Mouse (Mus musculus): ENCODE data around the gene Ddr2. TPM values are rescaled to one million over a fixed set of nuclear protein-coding genes. Genes with fewer than 3 reads are reported as not detected.

The Ddr2 gene
- total and polyA plus RNA-seq, 2 experiments from 2014 or later = 8.2 to 9.7 TPM

DNA sequence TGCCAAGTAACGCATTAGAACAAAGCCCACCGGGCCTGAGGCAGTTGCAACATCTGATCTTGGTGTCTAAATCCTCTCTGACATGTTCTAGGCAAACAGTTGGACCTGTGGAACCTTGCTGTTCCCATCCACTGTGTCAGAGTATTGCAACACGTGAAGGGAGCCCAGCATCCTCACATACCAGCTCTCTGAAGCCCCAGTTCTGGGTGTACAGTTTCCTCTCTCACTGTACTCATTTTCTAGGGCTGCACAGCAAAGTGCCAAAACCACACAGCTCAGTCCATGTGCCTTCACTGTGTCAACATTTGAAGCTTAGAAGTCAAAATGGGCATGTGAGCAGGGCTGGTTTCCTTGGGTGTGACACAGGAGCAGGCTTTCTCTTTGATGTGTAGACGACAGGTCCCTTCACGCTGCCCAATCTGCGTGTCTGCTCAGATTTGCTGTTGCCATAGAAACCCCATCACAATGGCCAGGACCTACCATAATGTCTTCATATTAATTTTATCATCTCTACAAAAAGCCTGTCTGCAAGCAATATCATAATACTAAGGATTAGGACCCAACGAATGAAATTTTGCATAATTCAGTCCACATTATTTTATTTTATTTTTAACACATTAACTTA is 178.3 kb downstream of the Ddr2 start:
- Histone ChIP-seq H3K4me1 (ENCODE audit: insufficient read depth) (peaks cover 12% of the 10 kb centered on the region), H3K9me3 (ENCODE audit: low read length) (no peaks in the 10 kb centered on the region), H3K9ac (no peak overlapping the region), H3K4me3 (ENCODE audit: low read depth, low read length) (no peak overlapping the region), H3K4me2 (ENCODE audit: low read depth) (no peak overlapping the region), H3K27ac (ENCODE audit: low read depth, low read length) (peak overlapping the region; percentile 59), H3K27me3 (ENCODE audit: insufficient read depth, low read length) (no peaks in the 10 kb centered on the region), H3K36me3 (ENCODE audit: insufficient read depth) (no peaks in the 10 kb centered on the region)
- peak; percentile 48 for DNase-seq
- TF ChIP-seq CTCF (IDR thresholded peaks at IDR 0.05; ENCODE audit: low read depth) = no peak
- WGBS = 47% methylated on average over 7 of the region's 7 CpGs
- peak; percentile 51 for ATAC-seq

GRCm38 (mm10) chr1:169931698-169932097 is 178.9 kb downstream of the Ddr2 start:
- ATAC-seq = no peak
- Histone ChIP-seq H3K4me3 (ENCODE audit: low read depth, low read length) (no peak overlapping the region), H3K27me3 (ENCODE audit: insufficient read depth, low read length) (no peaks in the 10 kb centered on the region), H3K27ac (ENCODE audit: low read depth, low read length) (peak overlapping the region; percentile 59; the same call in 1 of the 2 replicates), H3K9me3 (ENCODE audit: low read length) (no peaks in the 10 kb centered on the region), H3K9ac (no peak overlapping the region), H3K4me2 (ENCODE audit: low read depth) (no peak overlapping the region), H3K4me1 (ENCODE audit: insufficient read depth) (peaks cover 12% of the 10 kb centered on the region), H3K36me3 (ENCODE audit: insufficient read depth) (no peaks in the 10 kb centered on the region)
- no peak for DNase-seq
- no peak for TF ChIP-seq CTCF (IDR thresholded peaks at IDR 0.05; ENCODE audit: low read depth)
- 79% methylated on average over 7 of the region's 7 CpGs for WGBS

DNA sequence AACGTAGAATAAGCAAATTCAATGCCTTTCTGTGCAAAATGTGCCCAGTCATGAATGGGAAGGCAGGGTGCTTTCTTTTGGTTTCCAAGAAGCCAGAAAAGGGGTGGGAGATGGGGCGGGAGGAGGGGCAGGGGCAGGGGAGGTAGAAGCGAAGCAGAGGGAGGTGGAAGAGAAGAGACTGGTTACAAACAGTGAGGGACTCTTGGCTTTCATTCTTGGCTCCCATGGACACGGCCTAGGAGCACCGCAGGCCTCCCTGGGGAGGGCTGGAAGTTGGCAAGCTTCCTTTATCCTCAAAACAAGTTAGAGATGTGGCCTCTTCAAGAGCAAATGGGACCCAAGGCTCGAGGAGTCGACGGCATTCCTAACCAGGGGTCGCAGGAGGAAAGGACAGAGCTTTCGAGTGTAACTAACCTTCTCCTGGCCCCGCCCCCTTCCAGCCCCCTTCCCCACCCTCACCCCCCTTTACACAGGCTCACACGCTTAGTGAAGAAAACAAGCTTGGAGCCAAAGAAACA is 182.0 kb downstream of the Ddr2 start, which contains the start of gene Ccdc190:
Gene Ccdc190, plus strand, starts transcription at position 195 of the 518 bp plus-strand sequence.
- Histone ChIP-seq H3K36me3 (ENCODE audit: insufficient read depth) (no peaks in the 10 kb centered on the region), H3K9me3 (ENCODE audit: low read length) (no peaks in the 10 kb centered on the region), H3K9ac (peak within 1 kb of the TSS; percentile 22; the same call in 1 of the 2 replicates), H3K4me1 (ENCODE audit: insufficient read depth) (peaks cover under 1% of the 10 kb centered on the region), H3K4me3 (ENCODE audit: low read depth, low read length) (0 out of 2 replicates have a peak within 1 kb of the TSS, but pooled peaks have one; percentile 0), H3K27ac (ENCODE audit: low read depth, low read length) (peak within 1 kb of the TSS; percentile 57), H3K27me3 (ENCODE audit: insufficient read depth, low read length) (no peaks in the 10 kb centered on the region), H3K4me2 (ENCODE audit: low read depth) (peak within 1 kb of the TSS; percentile 35)
- ATAC-seq (peak; percentile 84), DNase-seq (peak; percentile 54)
- no peak for TF ChIP-seq CTCF (IDR thresholded peaks at IDR 0.05; ENCODE audit: low read depth)
- 5% methylated on average over 12 of the region's 12 CpGs for WGBS

DNA sequence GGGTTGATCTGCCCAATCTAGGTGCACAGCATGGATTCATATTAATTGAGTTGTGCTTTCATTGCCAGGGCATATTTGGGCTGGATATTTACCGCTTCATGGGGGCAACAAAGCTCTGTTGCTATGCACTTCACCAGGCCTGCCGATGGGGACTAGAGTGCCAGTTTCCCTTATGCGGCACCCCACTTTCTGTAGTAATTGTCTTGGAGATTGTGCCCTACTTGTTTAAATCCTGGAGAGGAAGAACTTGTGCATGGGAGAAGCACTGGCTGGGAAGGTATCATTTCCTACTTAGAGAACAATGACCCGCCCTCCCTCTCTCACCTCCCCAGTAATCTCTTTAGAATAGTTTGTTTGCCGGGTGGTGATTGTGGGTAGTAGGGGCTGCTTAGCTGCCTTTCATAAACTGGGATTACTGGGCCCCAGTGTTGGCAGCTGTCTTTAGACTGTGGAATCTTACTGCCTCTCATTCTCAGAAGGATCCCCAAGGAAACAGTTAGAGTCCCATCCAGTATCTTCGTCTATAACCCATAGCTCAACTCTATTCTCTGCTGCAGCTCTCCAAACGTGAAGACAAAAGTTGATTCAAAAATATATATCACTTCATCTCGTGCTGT is 182.7 kb downstream of the Ddr2 start:
- H3K27ac ChIP-seq (ENCODE audit: low read depth, low read length) = peak overlapping the region; percentile 57
- H3K4me2 ChIP-seq (ENCODE audit: low read depth) = peak overlapping the region; percentile 35; the same call in 1 of the 2 replicates
- no peaks in the 10 kb centered on the region for H3K36me3 ChIP-seq (ENCODE audit: insufficient read depth)
- DNase-seq = no peak
- no peak overlapping the region; the same call in 1 of the 2 replicates for H3K9ac ChIP-seq
- WGBS = 14% methylated on average over 8 of the region's 8 CpGs
- H3K4me3 ChIP-seq (ENCODE audit: low read depth, low read length) = no peak overlapping the region
- H3K9me3 ChIP-seq (ENCODE audit: low read length) = no peaks in the 10 kb centered on the region
- H3K4me1 ChIP-seq (ENCODE audit: insufficient read depth) = no peaks in the 10 kb centered on the region; the same call in 1 of the 2 replicates
- peak; percentile 51 for ATAC-seq
- H3K27me3 ChIP-seq (ENCODE audit: insufficient read depth, low read length) = no peaks in the 10 kb centered on the region
- no peak for TF ChIP-seq CTCF (IDR thresholded peaks at IDR 0.05; ENCODE audit: low read depth)

DNA sequence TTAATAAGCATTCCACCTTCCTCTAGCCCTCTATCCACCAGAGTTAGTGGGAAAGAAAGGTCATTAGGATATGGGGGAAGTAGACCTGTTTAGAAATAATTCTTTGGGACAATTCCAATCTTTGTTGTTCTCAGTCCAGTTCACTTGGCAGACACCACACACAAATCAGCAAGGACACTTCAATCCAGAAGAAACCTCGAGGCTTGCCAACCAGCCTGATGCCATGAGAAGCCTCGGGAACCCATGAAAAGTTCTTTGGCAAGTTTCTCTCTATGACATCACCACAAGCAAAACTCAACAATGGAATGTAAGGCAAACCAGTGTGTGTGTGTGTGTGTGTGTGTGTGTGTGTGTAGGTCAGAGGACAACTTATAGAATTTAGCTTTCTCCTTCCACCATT is 186.0 kb downstream of the Ddr2 start:
- no peaks in the 10 kb centered on the region for H3K27me3 ChIP-seq (ENCODE audit: insufficient read depth, low read length)
- H3K9ac ChIP-seq = no peak overlapping the region
- no peak for ATAC-seq
- H3K4me1 ChIP-seq (ENCODE audit: insufficient read depth) = no peaks in the 10 kb centered on the region; the same call in 1 of the 2 replicates
- no peak for DNase-seq
- no peak overlapping the region for H3K4me2 ChIP-seq (ENCODE audit: low read depth)
- H3K27ac ChIP-seq (ENCODE audit: low read depth, low read length) = no peak overlapping the region
- 39% methylated on average over 2 of the region's 2 CpGs for WGBS
- no peak for TF ChIP-seq CTCF (IDR thresholded peaks at IDR 0.05; ENCODE audit: low read depth)
- no peaks in the 10 kb centered on the region for H3K9me3 ChIP-seq (ENCODE audit: low read length)
- no peak overlapping the region for H3K4me3 ChIP-seq (ENCODE audit: low read depth, low read length)
- no peaks in the 10 kb centered on the region for H3K36me3 ChIP-seq (ENCODE audit: insufficient read depth)

Other genes starting within 250 kb of the Ddr2 start
- 6.8 and 8.3 TPM in 2 replicates for gene Ccdc190, start 182.1 kb downstream of the Ddr2 start, total RNA-seq (2014; rRNA removed)
- gene Ccdc190, start 182.1 kb downstream of the Ddr2 start, polyA plus RNA-seq (2015; fragmentation: Nextera tagmentation; extraction: Ambion mirVana) = 0.97 and 1.5 TPM in 2 replicates
- 20.9 and 30.0 TPM in 2 replicates for gene Hsd17b7, start 141.5 kb downstream of the Ddr2 start, total RNA-seq (2014; rRNA removed)
- gene Hsd17b7, start 141.5 kb downstream of the Ddr2 start, polyA plus RNA-seq (2015; fragmentation: Nextera tagmentation; extraction: Ambion mirVana) = 19.2 and 29.0 TPM in 2 replicates
- gene Uap1, start 64.2 kb upstream of the Ddr2 start, total RNA-seq (2014; rRNA removed) = 47.6 and 48.5 TPM in 2 replicates
- 49.0 and 58.0 TPM in 2 replicates for gene Uap1, start 64.2 kb upstream of the Ddr2 start, polyA plus RNA-seq (2015; fragmentation: Nextera tagmentation; extraction: Ambion mirVana)
- 34.5 and 44.1 TPM in 2 replicates for gene Uhmk1, start 104.6 kb upstream of the Ddr2 start, total RNA-seq (2014; rRNA removed)
- gene Uhmk1, start 104.6 kb upstream of the Ddr2 start, polyA plus RNA-seq (2015; fragmentation: Nextera tagmentation; extraction: Ambion mirVana) = 4.7 and 6.8 TPM in 2 replicates
- not detected in 2 replicates for gene Sh2d1b2, start 122.0 kb upstream of the Ddr2 start, total RNA-seq (2014; rRNA removed)
- gene Sh2d1b2, start 122.0 kb upstream of the Ddr2 start, polyA plus RNA-seq (2015; fragmentation: Nextera tagmentation; extraction: Ambion mirVana) = not detected in 2 replicates
- not detected in 2 replicates for gene Sh2d1b1, start 166.6 kb upstream of the Ddr2 start, total RNA-seq (2014; rRNA removed)
- not detected in 2 replicates for gene Sh2d1b1, start 166.6 kb upstream of the Ddr2 start, polyA plus RNA-seq (2015; fragmentation: Nextera tagmentation; extraction: Ambion mirVana)
- gene Gm7694, start 195.6 kb upstream of the Ddr2 start, total RNA-seq (2014; rRNA removed) = 1.2 and 2.4 TPM in 2 replicates
- gene Gm7694, start 195.6 kb upstream of the Ddr2 start, polyA plus RNA-seq (2015; fragmentation: Nextera tagmentation; extraction: Ambion mirVana) = 0.39 and 0.85 TPM in 2 replicates
- gene Spata46, start 198.0 kb upstream of the Ddr2 start, total RNA-seq (2014; rRNA removed) = not detected in 2 replicates
- not detected in 2 replicates for gene Spata46, start 198.0 kb upstream of the Ddr2 start, polyA plus RNA-seq (2015; fragmentation: Nextera tagmentation; extraction: Ambion mirVana)

All from forebrain, postnatal 0 days (tissue).